Mouse (Mus musculus) CD4-positive helper T cell, adult 2 months (primary cell): ENCODE measurements around the gene Negr1.

Source experiments
- DNase-seq: peaks from one replicate; pipeline ENCODE4 v3.0.0-alpha.2; 2012; ENCODE audit warnings: low read depth, missing footprints, low spot score

The Negr1 gene

DNA sequence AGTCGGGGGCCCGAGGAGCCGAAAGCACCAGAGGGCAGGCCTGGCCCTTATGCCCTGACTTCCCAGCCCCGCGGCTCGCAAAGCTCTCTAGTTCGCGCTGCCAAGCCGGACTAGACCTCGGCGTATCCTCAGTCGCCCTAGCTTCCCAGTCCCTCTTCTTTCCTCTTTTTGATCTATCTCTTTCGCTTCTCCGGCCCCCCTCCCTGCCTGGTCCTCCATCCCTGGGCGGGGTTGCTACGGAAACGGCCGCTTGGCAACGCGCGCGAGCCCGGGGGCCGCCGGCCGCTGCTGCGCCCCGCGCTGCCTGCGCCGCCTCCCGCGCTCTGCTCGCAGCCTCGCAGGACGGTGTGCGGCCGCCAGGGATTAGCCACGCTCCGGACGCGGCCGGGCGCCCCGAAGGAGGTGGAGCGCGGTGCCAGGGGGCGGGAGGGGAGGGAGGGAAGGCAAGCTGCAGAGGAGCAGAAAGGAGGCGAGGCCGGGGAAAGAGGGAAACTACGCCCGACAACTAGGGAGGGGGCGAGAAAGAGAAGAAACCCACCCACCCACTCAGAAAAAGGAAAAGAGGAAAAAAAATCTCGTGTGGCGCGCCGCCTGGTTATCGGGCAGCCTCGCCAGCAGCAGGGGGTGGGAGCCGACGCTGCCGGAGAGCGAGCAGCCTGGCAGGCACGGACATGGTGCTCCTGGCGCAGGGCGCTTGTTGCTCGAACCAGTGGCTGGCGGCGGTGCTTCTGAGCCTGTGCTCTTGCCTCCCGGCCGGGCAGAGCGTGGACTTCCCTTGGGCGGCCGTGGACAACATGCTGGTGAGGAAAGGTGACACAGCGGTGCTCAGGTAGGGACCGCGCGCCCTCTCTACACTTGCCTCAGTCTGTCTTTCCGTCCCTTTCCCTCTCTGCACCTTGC lies at the start of gene Negr1:
TSS of gene Negr1 (plus strand) at position 271 of the 900 bp plus-strand sequence.
- no peak for DNase-seq

DNA sequence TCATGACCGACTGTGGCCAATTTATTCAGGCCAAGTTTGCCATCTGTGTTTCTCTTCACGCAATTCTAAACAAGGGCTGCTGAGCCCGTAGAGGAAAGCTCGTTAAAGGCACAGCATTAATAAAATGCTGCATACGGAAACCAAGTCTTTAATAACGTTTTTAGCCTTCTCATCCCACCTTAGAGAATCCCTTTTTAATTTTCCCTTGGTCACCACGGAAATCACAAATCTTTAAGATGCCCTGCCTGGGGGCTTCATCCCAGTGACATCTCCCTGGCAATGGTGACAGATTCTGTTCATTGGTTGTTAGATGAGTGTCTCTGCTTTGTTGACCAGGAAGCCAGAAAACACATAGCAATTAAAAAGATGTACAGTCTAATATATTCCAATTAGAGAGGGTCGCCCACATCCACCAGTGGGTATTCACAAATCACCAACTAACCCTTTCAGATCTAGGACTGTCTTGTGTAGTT lies 35.1 kb upstream of the Negr1 start:
- no peak for DNase-seq

DNA sequence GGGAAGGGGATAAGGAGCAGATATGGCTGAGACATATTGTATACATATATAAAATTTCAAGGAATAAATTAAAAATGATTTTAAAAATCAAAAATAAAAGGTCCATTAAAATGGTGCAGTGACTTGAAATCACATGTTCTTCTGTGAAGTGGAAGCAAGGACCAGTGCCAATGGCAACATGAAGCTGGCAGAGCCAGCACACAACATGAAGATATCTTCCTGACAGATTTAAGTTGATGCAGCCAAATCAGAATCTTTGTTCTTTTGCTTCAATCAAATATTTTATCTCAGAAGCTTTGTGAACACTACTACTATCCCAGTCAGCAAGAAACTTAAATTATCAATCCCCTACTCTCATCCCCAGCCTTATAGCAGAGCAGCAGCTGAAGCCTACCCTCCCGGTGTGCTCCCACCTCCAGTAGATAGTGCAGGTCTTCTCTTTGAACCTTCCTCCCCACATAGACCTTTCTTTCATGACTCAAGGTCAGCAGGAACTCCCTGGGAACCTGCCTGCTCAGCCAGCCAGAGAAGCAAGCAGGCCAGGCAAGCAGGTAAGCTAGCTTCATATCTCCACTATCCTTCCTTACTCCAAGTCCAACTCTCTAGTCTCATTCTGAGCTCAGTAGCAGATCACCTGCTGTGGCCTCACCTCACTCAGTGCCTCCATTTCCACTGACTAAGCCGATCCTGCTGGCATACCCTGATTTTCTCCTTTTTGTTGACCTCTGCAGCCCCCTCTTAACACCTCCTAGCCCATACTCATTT lies 34.2 kb upstream of the Negr1 start:
- no peak for DNase-seq

DNA sequence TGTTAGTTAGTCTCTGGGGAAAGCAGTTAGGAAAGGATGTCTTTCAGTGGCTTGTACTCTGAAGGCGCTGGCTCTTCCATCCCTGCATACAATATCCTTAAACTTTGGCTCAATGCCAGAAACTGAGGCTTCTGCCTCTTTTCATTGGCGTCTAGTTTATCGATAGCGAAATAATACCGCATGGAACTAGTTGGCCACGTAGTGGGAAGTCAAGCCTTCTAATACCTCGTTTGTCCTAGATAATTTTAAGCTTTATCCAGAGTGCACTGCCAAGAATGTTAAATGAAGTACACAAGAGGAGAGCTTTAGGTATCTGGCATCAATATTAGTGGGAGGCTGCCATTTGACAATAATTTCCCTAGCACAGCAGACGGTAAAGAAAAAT lies 2.2 kb upstream of the Negr1 start:
- DNase-seq = no peak

DNA sequence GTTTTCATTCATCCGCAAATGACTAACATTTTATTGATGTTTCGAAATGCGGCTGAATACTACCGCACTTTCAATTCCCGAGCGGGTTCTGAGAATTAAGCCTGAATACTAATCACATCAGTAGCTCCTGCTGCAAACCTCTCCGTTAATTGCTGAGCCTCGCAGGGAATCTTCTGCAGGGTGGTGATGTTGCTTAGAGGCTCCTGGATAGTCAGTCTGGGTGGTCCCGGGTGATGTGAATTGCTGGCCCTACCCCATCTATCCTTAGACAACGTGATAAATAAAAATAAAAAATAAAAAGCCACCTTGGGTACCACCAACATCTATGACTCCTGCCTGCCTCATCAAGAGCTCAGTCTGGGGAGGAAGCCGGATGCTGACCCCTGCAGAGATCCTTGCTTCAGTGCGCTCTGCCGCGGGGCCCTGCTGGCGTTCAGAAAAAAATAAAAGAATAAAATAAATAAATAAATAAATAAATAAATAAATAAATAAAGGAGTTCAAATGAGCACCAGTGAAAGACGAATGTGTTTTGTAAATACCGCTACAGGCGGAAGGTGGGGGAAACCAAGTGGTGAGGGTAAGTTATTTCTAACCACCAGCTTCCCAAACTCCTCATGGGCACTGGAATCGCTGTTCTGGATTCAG lies 1.6 kb upstream of the Negr1 start:
- no peak for DNase-seq

DNA sequence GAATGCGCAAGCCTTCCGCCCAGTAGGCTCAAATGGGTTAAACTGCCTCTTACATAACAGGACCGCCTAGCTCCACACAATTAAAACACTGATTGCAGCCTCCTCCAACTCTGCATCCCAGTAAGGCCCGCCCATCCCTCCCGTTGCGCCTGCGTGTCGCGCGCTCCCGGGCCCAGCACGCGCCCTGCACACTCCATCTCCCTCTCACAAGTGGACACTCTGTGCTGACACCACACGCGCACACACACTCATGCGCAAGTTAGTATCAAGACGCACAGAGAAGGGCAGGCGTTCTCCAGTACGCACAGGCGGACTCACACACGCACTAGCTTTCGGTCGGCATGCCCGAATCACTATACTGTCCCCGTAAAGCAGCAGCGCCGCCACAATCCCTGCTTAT lies 828 bp upstream of the Negr1 start:
- no peak for DNase-seq

DNA sequence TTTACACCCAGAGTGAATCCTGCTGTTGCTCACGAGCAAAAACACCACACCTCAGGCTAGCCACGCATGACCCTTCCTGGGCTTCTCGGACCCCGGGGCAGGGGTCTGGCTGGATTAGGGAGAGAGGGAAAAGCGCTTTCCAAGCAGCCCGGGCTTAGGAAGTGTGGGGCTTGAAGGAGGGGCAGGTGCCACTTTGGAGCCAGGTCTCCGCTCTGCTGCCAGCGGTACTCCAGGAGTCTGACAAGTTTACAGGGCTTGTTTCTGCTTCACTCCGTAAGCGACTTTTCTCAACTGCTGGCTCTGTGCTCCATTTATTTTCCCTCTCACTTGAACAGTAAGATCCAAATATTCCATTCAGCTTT lies 811 bp downstream of the Negr1 start:
- no peak for DNase-seq

DNA sequence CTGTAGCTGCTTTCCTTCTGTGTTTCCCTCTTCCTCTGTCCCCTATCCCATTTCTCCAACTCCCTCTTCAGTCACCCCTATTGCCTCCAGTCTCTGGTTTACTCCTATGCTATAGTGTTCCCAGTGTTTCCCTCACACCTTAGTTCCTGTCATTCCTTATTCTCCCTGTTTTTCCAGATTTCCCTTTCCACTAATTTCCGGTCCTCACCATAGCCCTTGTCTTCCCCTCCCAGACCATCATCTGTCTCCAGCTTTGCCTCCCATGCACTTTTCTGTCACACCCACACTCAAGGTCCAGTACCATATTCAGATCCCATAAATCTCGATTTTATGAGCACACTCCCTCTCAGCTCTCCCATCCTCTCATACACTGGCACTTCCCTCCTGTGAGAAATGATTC lies 1.2 kb downstream of the Negr1 start:
- DNase-seq = no peak

DNA sequence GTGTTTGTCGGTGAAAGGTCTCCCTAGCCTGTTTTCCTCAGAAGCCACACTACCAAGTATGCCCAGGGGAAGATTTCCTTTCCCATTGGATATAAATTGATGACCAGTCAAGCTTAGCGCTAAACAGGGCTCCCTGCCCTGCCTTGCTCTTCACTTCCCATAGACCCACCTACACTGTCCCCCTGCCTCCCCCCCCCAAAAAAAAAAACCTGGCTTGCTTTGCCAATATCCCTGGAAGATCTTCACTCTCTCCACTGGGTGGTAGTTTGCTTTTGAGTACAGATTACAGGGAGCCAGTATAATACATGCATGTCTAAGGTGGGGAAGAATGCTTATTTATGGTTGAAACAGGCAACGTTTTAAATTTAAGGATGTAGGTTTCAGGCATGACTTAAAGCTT lies 1.8 kb downstream of the Negr1 start:
- no peak for DNase-seq

DNA sequence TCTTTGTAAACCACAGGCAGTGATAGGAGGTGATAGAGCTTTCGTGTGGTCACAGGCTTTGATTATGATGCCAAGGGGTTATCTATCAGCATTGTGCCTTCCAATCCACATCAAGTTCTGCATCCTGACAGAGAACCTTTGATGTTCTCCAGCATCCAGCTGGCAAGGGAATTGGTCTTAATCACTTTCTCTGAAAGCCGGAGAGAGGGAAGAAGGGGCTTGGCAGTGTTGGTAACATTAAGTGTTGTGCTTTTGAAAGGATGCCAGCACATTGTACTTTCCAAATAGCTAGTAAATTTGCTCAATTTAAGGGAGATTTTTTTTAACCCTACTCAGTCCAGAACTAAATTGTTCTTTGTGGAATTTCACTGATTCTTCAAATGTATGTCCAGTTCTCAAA lies 11.9 kb downstream of the Negr1 start:
- DNase-seq = no peak

DNA sequence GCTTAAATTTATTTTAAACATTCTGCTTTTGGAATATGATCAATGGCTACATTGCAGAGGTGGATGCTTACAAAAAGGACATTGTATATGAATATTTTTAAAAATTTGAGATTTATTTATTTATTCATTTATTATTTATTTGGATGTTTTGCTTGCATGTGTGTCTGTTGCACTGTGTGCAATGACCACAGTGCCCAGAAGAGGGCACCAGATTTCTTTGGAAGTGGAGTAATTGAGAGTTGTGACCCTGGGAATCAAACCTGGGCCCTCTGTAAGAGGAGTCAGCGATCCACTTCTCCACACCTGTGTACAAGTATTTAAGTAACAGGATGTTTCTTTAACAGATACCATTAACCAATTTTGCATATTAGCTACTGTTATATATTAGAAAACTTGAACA lies 14.7 kb downstream of the Negr1 start:
- no peak for DNase-seq

DNA sequence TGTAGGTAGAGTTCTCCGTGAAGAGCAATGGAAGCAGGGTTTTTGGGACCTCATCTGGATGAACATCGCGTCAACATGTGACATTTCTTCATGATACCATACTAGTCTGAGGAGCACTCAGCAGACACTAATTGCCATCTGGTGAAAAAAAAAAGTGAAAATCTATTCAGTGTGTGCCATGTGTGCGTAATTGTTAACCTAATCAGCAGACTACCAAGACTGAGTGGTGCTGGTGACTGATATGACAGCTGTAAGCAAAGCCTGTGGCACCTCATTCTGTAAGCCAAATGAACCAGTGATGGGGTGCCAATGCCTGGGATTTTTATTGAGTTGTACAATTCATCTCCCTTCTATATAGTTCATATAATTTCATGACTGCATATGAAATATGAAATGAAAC lies 29.0 kb downstream of the Negr1 start:
- no peak for DNase-seq

DNA sequence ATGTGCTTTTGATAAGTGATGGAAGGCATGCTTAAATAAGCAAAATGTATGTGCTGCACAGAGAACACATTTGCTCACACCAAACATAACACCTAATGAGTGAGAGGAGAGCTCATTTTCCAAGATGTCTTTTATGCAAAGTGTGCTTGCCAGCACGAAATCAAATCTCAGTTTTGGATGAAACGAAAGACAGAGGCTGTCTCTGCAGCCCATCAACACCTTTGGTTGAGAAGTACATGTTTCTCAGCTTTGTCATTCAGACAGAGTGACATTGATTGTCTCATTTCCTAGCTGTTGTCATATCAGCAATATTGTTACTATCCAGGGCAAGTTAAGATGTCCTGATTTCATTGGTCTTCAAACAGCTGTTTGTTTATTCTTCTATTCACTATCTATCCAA lies 29.5 kb downstream of the Negr1 start:
- DNase-seq = no peak

DNA sequence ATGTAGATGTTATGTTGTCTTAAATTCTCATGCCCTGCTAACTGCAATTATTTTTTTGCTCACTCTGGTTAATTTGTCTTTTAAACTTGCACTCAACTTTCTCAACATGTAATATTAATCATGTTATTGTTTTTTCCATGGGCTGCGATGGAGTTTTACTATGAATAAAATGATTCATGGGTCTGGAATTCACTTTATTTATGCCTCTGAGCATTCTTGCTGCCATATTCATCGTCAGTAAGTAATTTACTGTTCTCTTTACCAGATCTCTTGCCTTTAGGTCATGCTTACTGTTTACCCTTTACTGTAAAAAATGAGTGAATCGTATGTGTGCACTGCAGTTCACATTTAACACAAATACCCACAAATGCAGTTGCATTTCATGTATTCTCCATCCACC lies 45.3 kb downstream of the Negr1 start:
- no peak for DNase-seq

DNA sequence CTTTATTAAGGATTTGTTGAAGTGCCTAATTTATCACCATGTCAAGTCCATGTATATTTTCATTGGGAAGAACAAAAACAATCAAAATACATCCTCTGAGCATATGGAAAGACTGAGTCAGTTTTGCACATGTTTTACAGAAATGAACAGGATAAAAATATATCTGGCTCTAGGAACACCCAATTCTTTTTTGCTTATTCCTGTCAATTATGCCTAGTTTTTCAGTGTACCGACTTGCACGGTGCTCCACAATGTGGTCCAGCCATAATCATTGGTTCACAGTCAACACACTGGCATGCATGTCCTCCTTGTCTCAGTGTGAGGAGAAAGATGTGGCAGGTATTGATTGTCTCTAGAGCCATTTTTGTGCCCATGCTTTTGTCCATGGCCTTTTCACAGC lies 58.3 kb downstream of the Negr1 start:
- no peak for DNase-seq

DNA sequence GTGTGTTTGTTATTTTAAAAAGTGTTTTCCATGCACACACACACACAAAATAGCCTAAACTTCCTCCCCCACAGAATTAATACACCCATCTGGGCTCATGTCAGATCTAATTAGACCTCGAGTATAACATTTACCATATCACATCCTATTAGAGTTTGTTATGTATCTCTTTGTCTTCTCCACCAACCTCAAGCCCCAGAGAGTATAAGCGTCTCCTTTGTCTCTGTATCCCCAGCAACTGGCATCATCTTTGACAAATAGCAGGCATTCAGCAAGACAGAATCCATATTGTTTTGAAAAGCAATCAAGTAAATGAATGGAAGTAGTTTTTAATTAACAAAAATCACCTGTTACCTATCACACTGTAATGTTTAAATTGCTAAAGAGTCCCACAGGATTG lies 67.0 kb downstream of the Negr1 start:
- DNase-seq = no peak

DNA sequence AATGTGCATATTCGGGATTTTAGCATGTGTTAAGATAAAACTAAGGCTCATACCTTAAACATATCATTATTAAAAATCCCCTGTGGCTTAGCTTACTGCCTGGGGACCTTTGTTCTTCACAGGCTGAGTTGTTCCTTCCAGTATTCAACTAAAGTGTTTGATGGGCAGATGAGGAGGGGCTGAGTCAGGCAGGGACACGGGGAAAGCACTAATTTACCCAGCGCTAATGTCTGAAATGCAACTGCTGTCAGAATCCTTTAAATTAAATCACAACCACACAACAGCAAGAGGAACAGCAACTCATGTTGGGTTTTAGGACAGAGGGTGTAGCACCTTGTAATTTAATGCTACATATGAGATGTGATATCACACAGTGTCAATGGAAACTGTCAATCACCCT lies 71.3 kb downstream of the Negr1 start:
- DNase-seq = no peak

DNA sequence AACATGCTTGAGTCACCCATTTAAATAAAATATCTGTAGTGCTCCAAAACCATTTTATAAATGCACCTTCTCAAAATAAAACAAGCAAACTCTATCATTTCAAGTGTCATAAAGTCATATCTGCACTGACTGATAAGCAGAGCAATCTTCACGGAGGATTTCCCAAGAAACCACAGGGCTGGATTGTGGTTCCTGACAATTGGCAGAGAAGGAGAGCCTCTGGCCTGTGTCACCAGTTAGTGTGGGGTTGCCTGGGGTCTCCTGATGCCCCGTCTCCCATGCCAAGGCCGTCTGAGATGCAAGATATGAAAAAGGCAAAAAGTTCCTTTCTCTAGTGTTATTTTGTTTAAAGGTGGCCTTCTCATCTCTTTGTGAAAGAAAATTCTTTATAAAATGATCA lies 77.8 kb downstream of the Negr1 start:
- no peak for DNase-seq

DNA sequence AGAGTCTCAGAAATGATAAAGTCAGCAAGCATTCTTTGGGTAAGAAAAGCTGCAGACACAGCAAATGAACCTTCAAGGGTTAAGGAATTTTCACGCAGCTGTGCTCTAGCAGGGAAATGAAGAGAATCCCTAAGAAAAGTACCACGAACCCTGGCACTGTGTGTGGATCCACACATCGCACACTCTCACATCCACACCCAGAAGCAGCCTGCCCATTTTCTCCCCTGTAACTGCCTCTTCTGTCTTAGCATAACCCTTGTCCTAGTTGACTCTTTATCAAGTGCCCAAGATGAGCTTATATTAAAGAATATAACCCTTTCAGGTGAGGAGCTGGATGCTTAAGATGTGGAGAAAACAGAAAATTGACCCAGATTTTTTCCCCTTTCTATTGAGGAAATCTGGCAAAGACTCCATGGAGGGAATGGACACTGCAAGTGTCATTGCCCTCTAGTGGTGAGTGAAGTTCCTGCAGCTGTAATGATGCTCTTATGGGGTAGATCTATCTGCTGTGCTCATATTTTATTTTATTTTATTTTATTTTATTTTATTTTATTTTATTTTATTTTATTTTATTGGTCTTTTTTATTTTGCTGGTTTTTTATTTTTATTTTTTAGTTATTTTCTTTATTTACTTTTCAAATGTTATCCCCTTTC lies 82.2 kb downstream of the Negr1 start:
- DNase-seq = no peak

DNA sequence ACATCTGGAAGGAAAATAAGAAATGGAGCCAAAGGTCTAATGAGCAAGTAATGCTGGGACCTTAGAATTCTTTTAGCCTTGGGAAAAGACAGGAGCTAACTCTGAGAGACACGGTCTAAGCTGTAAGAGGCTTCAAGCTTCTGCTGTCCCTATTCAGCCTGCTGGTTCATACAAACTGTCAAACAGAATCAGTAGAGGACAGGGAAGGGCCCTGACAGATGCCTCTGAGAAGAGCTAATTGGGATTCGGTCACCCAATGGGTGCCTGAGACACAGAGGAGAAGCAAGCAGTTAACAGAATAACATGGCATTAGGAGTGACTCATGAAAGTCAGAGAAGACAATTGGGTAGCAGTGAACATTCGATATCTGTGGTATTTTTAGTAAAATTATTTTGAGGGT lies 86.8 kb downstream of the Negr1 start:
- DNase-seq = no peak

DNA sequence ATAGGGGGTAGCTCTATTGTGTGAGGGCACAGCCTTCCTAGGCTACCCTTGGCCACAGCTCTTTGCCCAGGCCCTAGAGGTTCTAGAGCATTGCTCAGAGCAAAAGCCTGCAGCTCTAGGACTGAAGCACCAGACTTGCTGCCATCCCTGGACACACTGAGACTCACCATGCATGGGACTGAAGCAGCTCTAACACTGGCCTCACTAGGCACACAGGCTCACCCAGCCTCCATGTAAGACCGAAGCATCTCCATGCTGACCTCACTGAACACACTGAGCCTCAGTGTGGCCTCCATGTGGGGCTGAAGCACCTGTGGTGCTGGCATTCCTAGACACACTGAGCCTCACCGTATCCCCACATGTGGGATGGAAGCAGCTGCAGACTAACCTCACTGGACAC lies 101.0 kb downstream of the Negr1 start:
- DNase-seq = no peak

DNA sequence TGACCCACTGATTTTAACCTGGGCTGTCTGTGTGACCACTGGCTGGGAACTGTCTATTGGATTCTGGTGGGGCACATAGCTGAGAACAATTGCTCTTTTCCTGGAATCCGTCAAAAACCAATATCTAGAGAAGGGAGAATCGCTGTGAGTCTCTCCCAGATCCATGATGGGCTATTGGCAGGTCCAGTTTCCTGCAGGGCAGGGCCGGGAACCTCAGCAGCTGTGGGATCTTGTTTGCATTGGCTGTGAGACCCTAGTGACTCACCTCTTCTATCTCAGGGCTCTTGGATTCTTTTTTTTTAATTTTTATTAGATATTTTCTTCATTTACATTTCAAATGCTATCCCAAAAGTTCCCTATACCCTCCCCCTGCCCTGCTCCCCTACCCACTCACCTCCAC lies 111.0 kb downstream of the Negr1 start:
- no peak for DNase-seq
